Mouse (Mus musculus) forebrain, embryonic 16.5 days (tissue): ENCODE results near the gene Abhd14b. TPM values are rescaled to one million over a fixed set of nuclear protein-coding genes. Genes with fewer than 3 reads are reported as not detected.
A peak's percentile ranks its signal among the peaks of the same experiment; 100 is the strongest.

Experiments used
- ATAC-seq: fragments of 200-750 bp; cut with Nextera tagmentation; 2 replicates; pipeline ENCODE4 v1.8.0; 2017; ENCODE audit warnings: mild to moderate bottlenecking, moderate library complexity
- H3K27ac ChIP-seq: fragments of 300-500 bp; sonication (generic); 2 replicates; pipeline ENCODE4 v1.5.1; 2014; ENCODE audit warnings: low read length, control low read depth
- H3K27me3 ChIP-seq: fragments of 300-500 bp; sonication (generic); replicated peaks from 2 replicates; pipeline ENCODE4 v1.6.1; 2014; ENCODE audit warnings: low read length; ENCODE audit not compliant: control insufficient read depth, insufficient read depth
- H3K36me3 ChIP-seq: fragments of 300-500 bp; sonication (generic); 2 replicates; pipeline ENCODE4 v1.6.1; 2014; ENCODE audit not compliant: control insufficient read depth, insufficient read depth
- H3K4me1 ChIP-seq: fragments of 300-500 bp; sonication (generic); replicated peaks from 2 replicates; pipeline ENCODE4 v1.6.1; 2014; ENCODE audit warnings: low read length; ENCODE audit not compliant: control insufficient read depth, insufficient read depth
- H3K4me2 ChIP-seq: fragments of 300-500 bp; sonication (generic); 2 replicates; pipeline ENCODE4 v1.6.1; 2014; ENCODE audit warnings: mild to moderate bottlenecking, low read length, control low read depth
- H3K4me3 ChIP-seq: fragments of 300-500 bp; sonication (generic); replicated peaks from 2 replicates; pipeline ENCODE4 v1.5.1; 2014; ENCODE audit warnings: mild to moderate bottlenecking, low read length, control low read depth
- H3K9ac ChIP-seq: fragments of 300-500 bp; sonication (generic); replicated peaks from 2 replicates; pipeline ENCODE4 v1.6.1; 2014; ENCODE audit warnings: low read depth, low read length, control low read depth
- H3K9me3 ChIP-seq: fragments of 300-500 bp; sonication (generic); 2 replicates; pipeline ENCODE4 v1.6.1; 2016; ENCODE audit warnings: low read length; ENCODE audit not compliant: control insufficient read depth
- WGBS: fragments of 180-500 bp; shearing (Covaris S2); extraction: QIAGEN DNeasy Blood & Tissue Kit; methylation state at CpG from one replicate; pipeline ENCODE4 v1.1.7; 2014; 5-methylcytosine and 5-hydroxymethylcytosine counted together
- polyA plus RNA-seq: library from polyadenylated mRNA; unstranded; fragments of >200 nt; fragmentation: Nextera tagmentation; extraction: Ambion mirVana; gene quantifications from 2 replicates; pipeline ENCODE4 v1.2.1, GENCODE M21; 2015

Gene Abhd14b
- polyA plus RNA-seq, 1 experiment from 2014 or later: 7.7 TPM

GRCm38 (mm10) chr9:106410086-106410650 lies 37.1 kb upstream of the Abhd14b start:
- WGBS: 20% methylated on average over 2 of the region's 2 CpGs
- ATAC-seq: no peak

GRCm38 (mm10) chr9:106411091-106411594 lies 36.1 kb upstream of the Abhd14b start:
- no peaks in the 10 kb centered on the region for H3K9me3 ChIP-seq
- H3K4me2 ChIP-seq: no peak overlapping the region
- H3K4me3 ChIP-seq: no peak overlapping the region
- no peak for ATAC-seq
- no peak overlapping the region for H3K9ac ChIP-seq
- 0 out of 2 replicates have a peak, but pooled peaks cover 3% of the 10 kb centered on the region for H3K4me1 ChIP-seq
- H3K27ac ChIP-seq: no peak overlapping the region
- H3K27me3 ChIP-seq: no peaks in the 10 kb centered on the region
- H3K36me3 ChIP-seq: no peaks in the 10 kb centered on the region
- 71% methylated on average over 9 of the region's 9 CpGs for WGBS

More at GRCm38 (mm10) chr9:106410086-106410650, 37.1 kb upstream of the Abhd14b start:
- Histone ChIP-seq H3K27me3 (no peaks in the 10 kb centered on the region), H3K4me1 (0 out of 2 replicates have a peak, but pooled peaks cover 4% of the 10 kb centered on the region), H3K36me3 (no peaks in the 10 kb centered on the region), H3K9me3 (no peaks in the 10 kb centered on the region), H3K4me2 (no peak overlapping the region), H3K9ac (no peak overlapping the region), H3K4me3 (no peak overlapping the region), H3K27ac (no peak overlapping the region)

GRCm38 (mm10) chr9:106411729-106412128 lies 35.5 kb upstream of the Abhd14b start:
- 86% methylated on average over 6 of the region's 6 CpGs for WGBS
- ATAC-seq: no peak
- H3K4me2 ChIP-seq: no peak overlapping the region
- no peak overlapping the region for H3K27ac ChIP-seq
- H3K4me1 ChIP-seq: 0 out of 2 replicates have a peak, but pooled peaks cover 3% of the 10 kb centered on the region
- no peak overlapping the region for H3K4me3 ChIP-seq
- no peaks in the 10 kb centered on the region for H3K27me3 ChIP-seq
- H3K9ac ChIP-seq: no peak overlapping the region
- no peaks in the 10 kb centered on the region for H3K36me3 ChIP-seq
- H3K9me3 ChIP-seq: no peaks in the 10 kb centered on the region

GRCm38 (mm10) chr9:106412210-106412609 lies 35.0 kb upstream of the Abhd14b start:
- no peaks in the 10 kb centered on the region for H3K27me3 ChIP-seq
- no peaks in the 10 kb centered on the region for H3K36me3 ChIP-seq
- H3K9ac ChIP-seq: no peak overlapping the region
- H3K4me3 ChIP-seq: no peak overlapping the region
- H3K9me3 ChIP-seq: no peaks in the 10 kb centered on the region
- WGBS: 77% methylated on average over 3 of the region's 3 CpGs
- no peak for ATAC-seq
- no peak overlapping the region for H3K4me2 ChIP-seq
- 0 out of 2 replicates have a peak, but pooled peaks cover 3% of the 10 kb centered on the region for H3K4me1 ChIP-seq
- no peak overlapping the region for H3K27ac ChIP-seq

GRCm38 (mm10) chr9:106413606-106414005 lies 33.7 kb upstream of the Abhd14b start:
- H3K4me2 ChIP-seq: no peak overlapping the region
- ATAC-seq: no peak
- no peaks in the 10 kb centered on the region for H3K27me3 ChIP-seq
- WGBS: 87% methylated on average over 5 of the region's 5 CpGs
- no peak overlapping the region for H3K4me3 ChIP-seq
- no peaks in the 10 kb centered on the region for H3K36me3 ChIP-seq
- no peaks in the 10 kb centered on the region for H3K9me3 ChIP-seq
- H3K4me1 ChIP-seq: peaks cover 16% of the 10 kb centered on the region
- no peak overlapping the region for H3K9ac ChIP-seq
- H3K27ac ChIP-seq: no peak overlapping the region

- Histone ChIP-seq H3K27ac (no peak overlapping the region), H3K27me3 (no peaks in the 10 kb centered on the region; the same call in 1 of the 2 replicates), H3K9ac (no peak overlapping the region), H3K4me2 (no peak overlapping the region), H3K4me3 (no peak overlapping the region), H3K36me3 (no peaks in the 10 kb centered on the region), H3K4me1 (peaks cover 28% of the 10 kb centered on the region), H3K9me3 (no peaks in the 10 kb centered on the region)
- 90% methylated on average over 6 of the region's 6 CpGs for WGBS
- no peak for ATAC-seq
Observed at GRCm38 (mm10) chr9:106416826-106417225, 30.4 kb upstream of the Abhd14b start.

- ATAC-seq: peak; percentile 83
- Histone ChIP-seq H3K9ac (peak overlapping the region; percentile 62), H3K4me2 (peak overlapping the region; percentile 72), H3K9me3 (no peaks in the 10 kb centered on the region), H3K4me3 (peak overlapping the region; percentile 36), H3K27ac (peak overlapping the region; percentile 62), H3K4me1 (peaks cover 28% of the 10 kb centered on the region), H3K27me3 (no peaks in the 10 kb centered on the region; the same call in 1 of the 2 replicates), H3K36me3 (no peaks in the 10 kb centered on the region)
- 12% methylated on average over 29 of the region's 29 CpGs for WGBS
Observed at GRCm38 (mm10) chr9:106417841-106418625, 29.2 kb upstream of the Abhd14b start.

- Histone ChIP-seq H3K9me3 (no peaks in the 10 kb centered on the region), H3K36me3 (no peaks in the 10 kb centered on the region), H3K4me1 (peaks cover 28% of the 10 kb centered on the region), H3K4me3 (no peak overlapping the region), H3K4me2 (no peak overlapping the region), H3K9ac (no peak overlapping the region), H3K27ac (no peak overlapping the region), H3K27me3 (no peaks in the 10 kb centered on the region; the same call in 1 of the 2 replicates)
- WGBS: 4% methylated on average over 2 of the region's 2 CpGs
- no peak for ATAC-seq
Observed at GRCm38 (mm10) chr9:106420608-106421007, 26.7 kb upstream of the Abhd14b start.
